Mouse (Mus musculus): Measurements from ENCODE around the gene Gm27027. TPM values are rescaled to one million over a fixed set of nuclear protein-coding genes. Genes with fewer than 3 reads are reported as not detected.
A peak's percentile ranks its signal among the peaks of the same experiment; 100 is the strongest.

The Gm27027 gene
- not detected in 2 replicates for polyA plus RNA-seq (2014; fragmentation: Nextera tagmentation; extraction: Ambion mirVana)

GRCm38 (mm10) chr2:93996254-93996653 lies at the start of gene Gm27027:
TSS of gene Gm27027 (minus strand) at chr2:93996354.
- Histone ChIP-seq H3K9me3 (ENCODE audit: control insufficient read depth, low read length) (no peaks in the 10 kb centered on the region), H3K4me3 (ENCODE audit: low read depth, low read length) (no peak within 1 kb of the TSS), H3K27me3 (replicated peaks; ENCODE audit: control insufficient read depth, insufficient read depth, low read length) (no peaks in the 10 kb centered on the region), H3K9ac (ENCODE audit: low read length) (no peak within 1 kb of the TSS), H3K36me3 (ENCODE audit: control insufficient read depth, insufficient read depth, low read length) (peaks cover 92% of the 10 kb centered on the region), H3K4me2 (ENCODE audit: low read length) (no peak within 1 kb of the TSS), H3K4me1 (replicated peaks; ENCODE audit: control insufficient read depth, insufficient read depth, low read length) (no peaks in the 10 kb centered on the region), H3K27ac (ENCODE audit: low read depth) (no peak within 1 kb of the TSS)
- ATAC-seq (replicated peaks; ENCODE audit: low FRiP score, low TSS enrichment, low read depth) (no peak), DNase-seq (ENCODE audit: low spot score) (no peak)
- WGBS = 94% methylated on average over 6 of the region's 6 CpGs

- Histone ChIP-seq H3K9me3 (ENCODE audit: control insufficient read depth, low read length) (no peaks in the 10 kb centered on the region), H3K4me2 (ENCODE audit: low read length) (no peak overlapping the region), H3K27me3 (replicated peaks; ENCODE audit: control insufficient read depth, insufficient read depth, low read length) (no peaks in the 10 kb centered on the region), H3K27ac (ENCODE audit: low read depth) (peak overlapping the region; percentile 34; the same call in 1 of the 2 replicates), H3K4me3 (ENCODE audit: low read depth, low read length) (no peak overlapping the region), H3K4me1 (replicated peaks; ENCODE audit: control insufficient read depth, insufficient read depth, low read length) (peaks cover 19% of the 10 kb centered on the region), H3K9ac (ENCODE audit: low read length) (no peak overlapping the region), H3K36me3 (ENCODE audit: control insufficient read depth, insufficient read depth, low read length) (0 out of 2 replicates have a peak, but pooled peaks cover 6% of the 10 kb centered on the region)
- no peak for DNase-seq (ENCODE audit: low spot score)
- peak; percentile 48; the same call in 1 of the 2 replicates for ATAC-seq (replicated peaks; ENCODE audit: low FRiP score, low TSS enrichment, low read depth)
- WGBS = 22% methylated on average over 6 of the region's 6 CpGs
These were observed 49.4 kb upstream of the Gm27027 start for GRCm38 (mm10) chr2:94045411-94046090.

- Histone ChIP-seq H3K4me1 (replicated peaks; ENCODE audit: control insufficient read depth, insufficient read depth, low read length) (peaks cover 8% of the 10 kb centered on the region), H3K4me2 (ENCODE audit: low read length) (no peak overlapping the region), H3K9me3 (ENCODE audit: control insufficient read depth, low read length) (no peaks in the 10 kb centered on the region), H3K9ac (ENCODE audit: low read length) (no peak overlapping the region), H3K36me3 (ENCODE audit: control insufficient read depth, insufficient read depth, low read length) (0 out of 2 replicates have a peak, but pooled peaks cover 6% of the 10 kb centered on the region), H3K27ac (ENCODE audit: low read depth) (no peak overlapping the region), H3K4me3 (ENCODE audit: low read depth, low read length) (no peak overlapping the region), H3K27me3 (replicated peaks; ENCODE audit: control insufficient read depth, insufficient read depth, low read length) (no peaks in the 10 kb centered on the region)
- no peak for DNase-seq (ENCODE audit: low spot score)
- ATAC-seq (replicated peaks; ENCODE audit: low FRiP score, low TSS enrichment, low read depth) = no peak
- 83% methylated on average over 2 of the region's 2 CpGs for WGBS
These were observed 48.0 kb upstream of the Gm27027 start for GRCm38 (mm10) chr2:94044174-94044573.

DNA sequence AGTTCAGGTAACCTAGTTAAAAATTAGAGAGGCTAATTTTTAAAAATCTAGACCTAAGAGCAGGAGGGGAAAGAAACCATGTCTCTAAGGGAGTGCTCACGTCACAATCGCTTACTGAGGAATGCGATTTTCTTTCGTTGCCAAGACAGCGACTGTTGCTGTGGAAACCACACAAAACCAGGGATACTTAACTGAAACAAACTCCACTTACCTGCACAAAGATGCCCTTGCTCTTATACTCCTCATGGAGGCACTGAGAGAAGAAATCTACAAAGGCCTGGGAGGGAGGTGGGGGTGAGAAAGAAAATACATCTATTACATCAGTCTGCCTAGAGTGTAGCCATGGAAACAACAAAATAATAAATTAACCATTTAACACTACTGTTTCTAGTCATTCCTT lies 47.5 kb upstream of the Gm27027 start:
- no peak overlapping the region for H3K9ac ChIP-seq (ENCODE audit: low read length)
- DNase-seq (ENCODE audit: low spot score) (no peak), ATAC-seq (replicated peaks; ENCODE audit: low FRiP score, low TSS enrichment, low read depth) (no peak)
- H3K36me3 ChIP-seq (ENCODE audit: control insufficient read depth, insufficient read depth, low read length) = 0 out of 2 replicates have a peak, but pooled peaks cover 6% of the 10 kb centered on the region
- no peak overlapping the region for H3K4me2 ChIP-seq (ENCODE audit: low read length)
- no peaks in the 10 kb centered on the region for H3K9me3 ChIP-seq (ENCODE audit: control insufficient read depth, low read length)
- H3K27ac ChIP-seq (ENCODE audit: low read depth) = no peak overlapping the region
- H3K4me1 ChIP-seq (replicated peaks; ENCODE audit: control insufficient read depth, insufficient read depth, low read length) = peaks cover 8% of the 10 kb centered on the region
- H3K27me3 ChIP-seq (replicated peaks; ENCODE audit: control insufficient read depth, insufficient read depth, low read length) = no peaks in the 10 kb centered on the region
- 54% methylated on average over 5 of the region's 5 CpGs for WGBS
- H3K4me3 ChIP-seq (ENCODE audit: low read depth, low read length) = no peak overlapping the region

DNA sequence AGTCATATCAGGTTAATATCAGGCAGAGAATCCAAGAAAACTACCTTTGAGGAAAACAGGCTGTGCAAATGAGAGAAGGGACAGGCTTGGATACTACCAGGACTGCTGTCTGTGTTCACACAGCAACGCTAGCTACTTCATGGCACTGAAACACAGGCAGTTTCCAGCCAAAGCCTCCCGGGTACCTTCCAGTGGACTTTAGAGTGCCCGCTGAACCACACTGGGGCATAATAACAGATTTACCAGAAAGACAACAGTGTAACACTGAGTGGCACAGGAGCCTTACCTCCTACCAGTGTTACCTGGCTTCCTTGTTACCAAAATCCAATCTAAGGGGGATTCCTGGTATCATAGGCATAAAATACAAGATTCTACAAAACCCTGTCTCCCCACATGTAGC lies 46.3 kb upstream of the Gm27027 start:
- ATAC-seq (replicated peaks; ENCODE audit: low FRiP score, low TSS enrichment, low read depth) = no peak
- 92% methylated on average over 3 of the region's 3 CpGs for WGBS
- no peaks in the 10 kb centered on the region for H3K27me3 ChIP-seq (replicated peaks; ENCODE audit: control insufficient read depth, insufficient read depth, low read length)

GRCm38 (mm10) chr2:94040391-94041125 lies 44.4 kb upstream of the Gm27027 start:
- Histone ChIP-seq H3K9ac (ENCODE audit: low read length) (no peak overlapping the region), H3K4me2 (ENCODE audit: low read length) (no peak overlapping the region), H3K9me3 (ENCODE audit: control insufficient read depth, low read length) (no peaks in the 10 kb centered on the region), H3K27me3 (replicated peaks; ENCODE audit: control insufficient read depth, insufficient read depth, low read length) (no peaks in the 10 kb centered on the region), H3K4me1 (replicated peaks; ENCODE audit: control insufficient read depth, insufficient read depth, low read length) (peaks cover 5% of the 10 kb centered on the region), H3K36me3 (ENCODE audit: control insufficient read depth, insufficient read depth, low read length) (0 out of 2 replicates have a peak, but pooled peaks cover 6% of the 10 kb centered on the region), H3K27ac (ENCODE audit: low read depth) (no peak overlapping the region), H3K4me3 (ENCODE audit: low read depth, low read length) (no peak overlapping the region)
- DNase-seq (ENCODE audit: low spot score) = no peak
- 88% methylated on average over 5 of the region's 5 CpGs for WGBS
- ATAC-seq (replicated peaks; ENCODE audit: low FRiP score, low TSS enrichment, low read depth) = no peak

More for the DNA sequence above, 46.3 kb upstream of the Gm27027 start:
- 0 out of 2 replicates have a peak, but pooled peaks cover 6% of the 10 kb centered on the region for H3K36me3 ChIP-seq (ENCODE audit: control insufficient read depth, insufficient read depth, low read length)
- peaks cover 8% of the 10 kb centered on the region for H3K4me1 ChIP-seq (replicated peaks; ENCODE audit: control insufficient read depth, insufficient read depth, low read length)
- no peaks in the 10 kb centered on the region for H3K9me3 ChIP-seq (ENCODE audit: control insufficient read depth, low read length)
- no peak overlapping the region for H3K4me2 ChIP-seq (ENCODE audit: low read length)
- H3K9ac ChIP-seq (ENCODE audit: low read length) = no peak overlapping the region
- no peak overlapping the region for H3K4me3 ChIP-seq (ENCODE audit: low read depth, low read length)
- no peak for DNase-seq (ENCODE audit: low spot score)
- H3K27ac ChIP-seq (ENCODE audit: low read depth) = no peak overlapping the region

GRCm38 (mm10) chr2:94035428-94036331 lies 39.5 kb upstream of the Gm27027 start:
- Histone ChIP-seq H3K4me2 (ENCODE audit: low read length) (no peak overlapping the region), H3K27me3 (replicated peaks; ENCODE audit: control insufficient read depth, insufficient read depth, low read length) (no peaks in the 10 kb centered on the region), H3K36me3 (ENCODE audit: control insufficient read depth, insufficient read depth, low read length) (peaks cover 23% of the 10 kb centered on the region), H3K9ac (ENCODE audit: low read length) (no peak overlapping the region), H3K9me3 (ENCODE audit: control insufficient read depth, low read length) (no peaks in the 10 kb centered on the region), H3K4me1 (replicated peaks; ENCODE audit: control insufficient read depth, insufficient read depth, low read length) (no peaks in the 10 kb centered on the region), H3K4me3 (ENCODE audit: low read depth, low read length) (no peak overlapping the region), H3K27ac (ENCODE audit: low read depth) (no peak overlapping the region)
- DNase-seq (ENCODE audit: low spot score) (peak; percentile 88), ATAC-seq (replicated peaks; ENCODE audit: low FRiP score, low TSS enrichment, low read depth) (0 out of 2 replicates have a peak, but pooled peaks have one; percentile 53)
- WGBS = 74% methylated on average over 9 of the region's 9 CpGs

DNA sequence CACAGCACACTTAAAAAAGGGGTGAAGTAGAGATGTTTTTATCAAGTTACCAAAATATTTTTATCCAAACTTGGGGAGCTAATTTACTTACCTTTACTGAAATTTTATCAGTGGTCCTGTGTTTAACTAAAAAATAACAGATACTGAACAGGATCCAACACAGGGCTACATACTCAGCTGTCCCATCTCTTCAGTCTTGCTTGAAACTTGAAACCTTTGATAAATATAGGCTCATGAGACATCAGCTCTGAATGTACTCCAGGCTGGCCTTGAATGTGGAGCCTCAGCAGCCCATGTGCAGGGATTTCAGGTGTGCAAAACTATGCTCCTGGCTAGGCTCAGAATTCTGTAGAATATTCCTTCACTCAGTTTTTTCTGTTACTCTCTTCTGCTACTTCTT lies 34.4 kb upstream of the Gm27027 start:
- no peaks in the 10 kb centered on the region for H3K4me1 ChIP-seq (replicated peaks; ENCODE audit: control insufficient read depth, insufficient read depth, low read length)
- no peak for DNase-seq (ENCODE audit: low spot score)
- no peaks in the 10 kb centered on the region for H3K27me3 ChIP-seq (replicated peaks; ENCODE audit: control insufficient read depth, insufficient read depth, low read length)
- H3K4me3 ChIP-seq (ENCODE audit: low read depth, low read length) = no peak overlapping the region
- H3K36me3 ChIP-seq (ENCODE audit: control insufficient read depth, insufficient read depth, low read length) = peaks cover 26% of the 10 kb centered on the region
- no peak overlapping the region for H3K9ac ChIP-seq (ENCODE audit: low read length)
- no peak overlapping the region for H3K4me2 ChIP-seq (ENCODE audit: low read length)
- no peak overlapping the region for H3K27ac ChIP-seq (ENCODE audit: low read depth)
- no peaks in the 10 kb centered on the region for H3K9me3 ChIP-seq (ENCODE audit: control insufficient read depth, low read length)
- ATAC-seq (replicated peaks; ENCODE audit: low FRiP score, low TSS enrichment, low read depth) = no peak

All from intestine, embryonic 14.5 days (tissue).